Mouse (Mus musculus): ENCODE measurements at regions not wholly inside any gene's neighbourhood (a gene's known extent, or its start where the extent isn't known, plus 50 kb on each side); places are given as distances from the start of the nearest gene placed in this dataset.

DNA sequence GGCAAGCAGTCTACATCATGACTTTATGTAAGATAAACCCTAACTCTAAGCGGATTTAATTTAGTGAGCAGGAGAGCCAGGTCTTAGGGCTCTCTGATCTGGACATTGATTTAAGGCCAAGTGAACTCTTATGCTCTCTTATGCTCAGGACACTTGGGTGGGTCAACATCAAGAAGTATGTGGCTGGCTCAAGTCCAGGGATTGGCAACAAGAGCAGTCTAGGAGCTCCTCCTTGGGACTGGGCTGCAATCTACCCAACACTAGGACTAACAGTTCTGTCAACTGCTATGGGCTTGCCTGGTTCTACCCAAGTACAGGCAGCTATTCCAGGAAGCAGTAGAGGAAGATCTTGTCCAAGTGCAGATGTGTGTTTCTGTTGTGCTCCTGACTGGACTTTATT is 285.3 kb upstream of the Ldb2 start:
- TF ChIP-seq CTCF (IDR thresholded peaks at IDR 0.05), result no peak
- no peak overlapping the region for H3K27ac ChIP-seq (ENCODE audit: low read depth, low read length)
- 76% methylated on average over 1 of the region's 1 CpGs for WGBS
- DNase-seq (ENCODE audit: low spot score), result no peak
- no peaks in the 10 kb centered on the region for H3K4me1 ChIP-seq (ENCODE audit: insufficient read depth, low read length)
- ATAC-seq (ENCODE audit: low FRiP score), result no peak
- no peak overlapping the region for H3K4me3 ChIP-seq (ENCODE audit: low read depth, low read length)
- H3K9ac ChIP-seq (replicated peaks; ENCODE audit: low read length, poor library complexity, severe bottlenecking), result no peak overlapping the region
- H3K27me3 ChIP-seq (ENCODE audit: insufficient read depth, low read length), result no peaks in the 10 kb centered on the region
- H3K4me2 ChIP-seq (ENCODE audit: low read depth, low read length, poor library complexity, severe bottlenecking), result no peak overlapping the region
- no peaks in the 10 kb centered on the region for H3K9me3 ChIP-seq (ENCODE audit: low read length)
- no peaks in the 10 kb centered on the region for H3K36me3 ChIP-seq (ENCODE audit: insufficient read depth, low read length)

DNA sequence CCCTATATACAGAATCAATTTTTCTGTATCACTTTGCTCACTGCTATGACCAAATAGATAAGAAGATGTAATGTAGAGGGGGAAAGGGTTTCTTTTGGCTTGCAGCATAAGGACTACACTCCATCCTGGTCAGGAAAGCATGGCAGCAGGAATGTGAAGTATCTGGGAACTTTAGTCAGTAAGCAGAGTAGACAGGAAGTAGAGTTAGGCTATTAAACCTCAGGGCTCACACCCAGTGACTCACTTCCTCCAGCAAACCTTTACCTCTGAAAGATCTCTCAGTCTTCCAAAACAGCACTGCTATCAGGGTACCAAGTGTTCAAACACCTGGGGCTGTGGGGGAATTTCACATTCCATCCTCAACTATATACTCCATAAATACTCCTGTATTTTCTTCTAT is 283.1 kb upstream of the Ldb2 start:
- Histone ChIP-seq H3K27me3 (ENCODE audit: insufficient read depth, low read length) (no peaks in the 10 kb centered on the region), H3K4me1 (ENCODE audit: insufficient read depth, low read length) (no peaks in the 10 kb centered on the region), H3K9me3 (ENCODE audit: low read length) (no peaks in the 10 kb centered on the region), H3K4me3 (ENCODE audit: low read depth, low read length) (no peak overlapping the region), H3K27ac (ENCODE audit: low read depth, low read length) (no peak overlapping the region), H3K36me3 (ENCODE audit: insufficient read depth, low read length) (no peaks in the 10 kb centered on the region), H3K9ac (replicated peaks; ENCODE audit: low read length, poor library complexity, severe bottlenecking) (no peak overlapping the region), H3K4me2 (ENCODE audit: low read depth, low read length, poor library complexity, severe bottlenecking) (no peak overlapping the region)
- no peak for TF ChIP-seq CTCF (IDR thresholded peaks at IDR 0.05)
- ATAC-seq (ENCODE audit: low FRiP score), result no peak
- DNase-seq (ENCODE audit: low spot score), result no peak

GRCm38 (mm10) chr5:45076347-45076890 is 276.9 kb upstream of the Ldb2 start:
- no peak for DNase-seq (ENCODE audit: low spot score)
- TF ChIP-seq CTCF (IDR thresholded peaks at IDR 0.05), result no peak
- Histone ChIP-seq H3K4me2 (ENCODE audit: low read depth, low read length, poor library complexity, severe bottlenecking) (no peak overlapping the region), H3K27ac (ENCODE audit: low read depth, low read length) (no peak overlapping the region), H3K4me1 (ENCODE audit: insufficient read depth, low read length) (no peaks in the 10 kb centered on the region), H3K4me3 (ENCODE audit: low read depth, low read length) (no peak overlapping the region), H3K9me3 (ENCODE audit: low read length) (no peaks in the 10 kb centered on the region), H3K36me3 (ENCODE audit: insufficient read depth, low read length) (no peaks in the 10 kb centered on the region), H3K27me3 (ENCODE audit: insufficient read depth, low read length) (no peaks in the 10 kb centered on the region), H3K9ac (replicated peaks; ENCODE audit: low read length, poor library complexity, severe bottlenecking) (no peak overlapping the region)
- 95% methylated on average over 4 of the region's 4 CpGs for WGBS
- ATAC-seq (ENCODE audit: low FRiP score), result no peak

- H3K27ac ChIP-seq (ENCODE audit: low read depth, low read length), result no peak overlapping the region
- H3K9me3 ChIP-seq (ENCODE audit: low read length), result no peaks in the 10 kb centered on the region
- H3K4me3 ChIP-seq (ENCODE audit: low read depth, low read length), result no peak overlapping the region
- H3K4me2 ChIP-seq (ENCODE audit: low read depth, low read length, poor library complexity, severe bottlenecking), result no peak overlapping the region
- TF ChIP-seq CTCF (IDR thresholded peaks at IDR 0.05), result no peak
- no peak for DNase-seq (ENCODE audit: low spot score)
- no peaks in the 10 kb centered on the region for H3K4me1 ChIP-seq (ENCODE audit: insufficient read depth, low read length)
- no peaks in the 10 kb centered on the region for H3K36me3 ChIP-seq (ENCODE audit: insufficient read depth, low read length)
- H3K27me3 ChIP-seq (ENCODE audit: insufficient read depth, low read length), result no peaks in the 10 kb centered on the region
- H3K9ac ChIP-seq (replicated peaks; ENCODE audit: low read length, poor library complexity, severe bottlenecking), result no peak overlapping the region
- no peak for ATAC-seq (ENCODE audit: low FRiP score)
Measured at GRCm38 (mm10) chr5:45075195-45075594, 275.7 kb upstream of the Ldb2 start.

DNA sequence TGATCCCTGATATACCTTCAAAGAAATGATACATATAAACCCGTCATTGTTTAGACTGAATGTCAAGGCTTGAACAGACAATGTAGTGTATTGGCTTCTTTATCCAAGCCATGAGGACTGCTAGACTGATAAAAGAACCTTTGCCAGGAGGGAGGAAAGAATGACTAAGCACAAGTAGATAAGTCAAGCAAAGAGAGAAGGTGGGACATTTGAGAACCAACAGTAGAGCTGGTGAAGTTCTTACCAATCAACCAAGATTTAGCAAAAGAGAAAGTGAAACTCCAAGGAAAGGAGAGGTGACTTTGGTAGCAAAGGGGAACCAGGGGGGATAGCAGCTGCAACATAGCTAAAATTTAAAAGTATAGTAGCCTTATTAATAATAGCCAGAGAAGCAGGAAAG is 273.0 kb upstream of the Ldb2 start:
- Histone ChIP-seq H3K9me3 (ENCODE audit: low read length) (no peaks in the 10 kb centered on the region), H3K4me1 (ENCODE audit: insufficient read depth, low read length) (no peaks in the 10 kb centered on the region), H3K4me2 (ENCODE audit: low read depth, low read length, poor library complexity, severe bottlenecking) (no peak overlapping the region), H3K27ac (ENCODE audit: low read depth, low read length) (no peak overlapping the region), H3K9ac (replicated peaks; ENCODE audit: low read length, poor library complexity, severe bottlenecking) (no peak overlapping the region), H3K4me3 (ENCODE audit: low read depth, low read length) (no peak overlapping the region), H3K36me3 (ENCODE audit: insufficient read depth, low read length) (no peaks in the 10 kb centered on the region), H3K27me3 (ENCODE audit: insufficient read depth, low read length) (no peaks in the 10 kb centered on the region)
- 87% methylated on average over 1 of the region's 1 CpGs for WGBS
- no peak for DNase-seq (ENCODE audit: low spot score)
- TF ChIP-seq CTCF (IDR thresholded peaks at IDR 0.05), result no peak
- ATAC-seq (ENCODE audit: low FRiP score), result no peak

GRCm38 (mm10) chr5:45065917-45066699 is 266.6 kb upstream of the Ldb2 start:
- H3K4me2 ChIP-seq (ENCODE audit: low read depth, low read length, poor library complexity, severe bottlenecking), result no peak overlapping the region

More at GRCm38 (mm10) chr5:45065917-45066699, 266.6 kb upstream of the Ldb2 start:
- H3K4me1 ChIP-seq (ENCODE audit: insufficient read depth, low read length), result no peaks in the 10 kb centered on the region
- no peaks in the 10 kb centered on the region for H3K36me3 ChIP-seq (ENCODE audit: insufficient read depth, low read length)
- ATAC-seq (ENCODE audit: low FRiP score), result no peak
- no peak overlapping the region for H3K9ac ChIP-seq (replicated peaks; ENCODE audit: low read length, poor library complexity, severe bottlenecking)
- H3K9me3 ChIP-seq (ENCODE audit: low read length), result no peaks in the 10 kb centered on the region
- H3K4me3 ChIP-seq (ENCODE audit: low read depth, low read length), result no peak overlapping the region
- WGBS, result 79% methylated on average over 8 of the region's 8 CpGs
- no peaks in the 10 kb centered on the region for H3K27me3 ChIP-seq (ENCODE audit: insufficient read depth, low read length)
- TF ChIP-seq CTCF (IDR thresholded peaks at IDR 0.05), result no peak
- no peak for DNase-seq (ENCODE audit: low spot score)
- no peak overlapping the region for H3K27ac ChIP-seq (ENCODE audit: low read depth, low read length)
